Mouse (Mus musculus): ENCODE measurements around the gene Foxn3.

The Foxn3 gene

GRCm38 (mm10) chr12:99240185-99240726, 323.1 kb downstream of the Foxn3 start:
- no peak for DNase-seq

GRCm38 (mm10) chr12:99239735-99240134, 323.6 kb downstream of the Foxn3 start:
- DNase-seq = no peak

GRCm38 (mm10) chr12:99237497-99237896, 325.9 kb downstream of the Foxn3 start:
- no peak for DNase-seq

- DNase-seq = no peak
These were observed 329.0 kb downstream of the Foxn3 start for GRCm38 (mm10) chr12:99234346-99234745.

GRCm38 (mm10) chr12:99233386-99233785, 330.0 kb downstream of the Foxn3 start:
- no peak for DNase-seq

GRCm38 (mm10) chr12:99232478-99232877, 330.9 kb downstream of the Foxn3 start:
- DNase-seq = peak; percentile 36

- DNase-seq = no peak
These were observed 332.1 kb downstream of the Foxn3 start for GRCm38 (mm10) chr12:99231321-99231720.

- no peak for DNase-seq
These were observed 332.7 kb downstream of the Foxn3 start for GRCm38 (mm10) chr12:99230783-99231048.

GRCm38 (mm10) chr12:99229973-99230782, 333.2 kb downstream of the Foxn3 start:
- no peak for DNase-seq

GRCm38 (mm10) chr12:99227313-99227952, 335.9 kb downstream of the Foxn3 start:
- DNase-seq = no peak

GRCm38 (mm10) chr12:99224863-99225603, 338.3 kb downstream of the Foxn3 start:
- DNase-seq = no peak

- no peak for DNase-seq
These were observed 342.1 kb downstream of the Foxn3 start for GRCm38 (mm10) chr12:99221087-99221846.

- DNase-seq = no peak
These were observed 343.0 kb downstream of the Foxn3 start for GRCm38 (mm10) chr12:99220333-99220732.

- no peak for DNase-seq
These were observed 343.6 kb downstream of the Foxn3 start for GRCm38 (mm10) chr12:99219812-99220211.

- DNase-seq = no peak
These were observed 346.2 kb downstream of the Foxn3 start for GRCm38 (mm10) chr12:99217145-99217698.

GRCm38 (mm10) chr12:99216341-99216761, 347.0 kb downstream of the Foxn3 start:
- no peak for DNase-seq

- peak; percentile 54 for DNase-seq
These were observed 347.7 kb downstream of the Foxn3 start for GRCm38 (mm10) chr12:99215521-99216255.

GRCm38 (mm10) chr12:99214098-99214497, 349.3 kb downstream of the Foxn3 start:
- no peak for DNase-seq

- DNase-seq = no peak
These were observed 350.2 kb downstream of the Foxn3 start for GRCm38 (mm10) chr12:99213218-99213617.

- DNase-seq = no peak
These were observed 353.6 kb downstream of the Foxn3 start for GRCm38 (mm10) chr12:99209801-99210200.

GRCm38 (mm10) chr12:99208251-99208650, 355.1 kb downstream of the Foxn3 start:
- peak; percentile 26 for DNase-seq
